Mouse (Mus musculus) 416B (cell line): ENCODE results near the gene Cacnb2.

Experiments
- DNase-seq: peaks from one replicate; pipeline ENCODE4 v3.0.0; 2011; ENCODE audit warnings: low read depth

Cacnb2 gene

DNA sequence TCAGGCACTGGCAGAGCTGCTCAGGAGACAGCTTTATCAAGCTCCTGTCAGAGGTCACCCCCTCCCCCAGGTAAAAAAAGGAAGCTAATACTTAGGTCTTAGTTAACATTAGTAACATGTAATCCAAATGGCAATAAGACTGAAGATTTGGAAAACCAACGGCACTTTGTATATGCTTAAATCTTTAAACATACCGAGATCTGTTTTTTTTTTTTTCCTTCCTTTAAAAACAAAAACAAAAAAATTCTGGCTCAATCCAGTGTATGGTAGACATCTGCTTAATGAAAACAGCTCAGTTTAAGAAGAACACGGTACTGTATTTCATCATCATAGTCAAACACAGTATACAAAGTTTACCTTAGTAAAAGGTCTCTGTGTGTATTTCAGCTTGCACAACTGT lies at the start of gene Cacnb2:
Gene Cacnb2 (plus strand): TSS at position 301 of the 400 bp plus-strand sequence.
- no peak for DNase-seq

- DNase-seq: no peak
These were observed 34.9 kb upstream of the Cacnb2 start for GRCm38 (mm10) chr2:14568020-14568419.

DNA sequence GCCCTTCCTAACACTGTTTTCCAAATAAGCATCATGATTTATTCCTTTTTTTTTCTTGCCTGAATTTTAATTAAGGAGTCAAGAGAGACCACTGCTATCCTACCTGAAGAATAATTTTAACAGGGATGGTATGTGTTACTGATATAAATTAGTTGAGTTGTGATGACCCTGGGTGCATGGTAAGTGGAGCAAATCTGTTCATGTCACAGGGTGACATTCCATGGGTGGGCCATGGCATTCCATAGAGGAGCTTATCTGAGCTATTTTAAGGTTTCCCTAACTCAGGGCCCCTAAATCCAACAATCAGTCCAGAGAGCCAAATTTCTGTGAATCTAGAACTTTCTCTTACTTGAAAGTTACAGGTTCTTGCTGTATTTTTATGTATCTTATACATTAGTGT lies 31.6 kb upstream of the Cacnb2 start:
- DNase-seq: no peak

- DNase-seq: peak; percentile 35
These were observed 13.3 kb upstream of the Cacnb2 start for GRCm38 (mm10) chr2:14589541-14589940.

GRCm38 (mm10) chr2:14597909-14598563 lies 4.9 kb upstream of the Cacnb2 start:
- no peak for DNase-seq

DNA sequence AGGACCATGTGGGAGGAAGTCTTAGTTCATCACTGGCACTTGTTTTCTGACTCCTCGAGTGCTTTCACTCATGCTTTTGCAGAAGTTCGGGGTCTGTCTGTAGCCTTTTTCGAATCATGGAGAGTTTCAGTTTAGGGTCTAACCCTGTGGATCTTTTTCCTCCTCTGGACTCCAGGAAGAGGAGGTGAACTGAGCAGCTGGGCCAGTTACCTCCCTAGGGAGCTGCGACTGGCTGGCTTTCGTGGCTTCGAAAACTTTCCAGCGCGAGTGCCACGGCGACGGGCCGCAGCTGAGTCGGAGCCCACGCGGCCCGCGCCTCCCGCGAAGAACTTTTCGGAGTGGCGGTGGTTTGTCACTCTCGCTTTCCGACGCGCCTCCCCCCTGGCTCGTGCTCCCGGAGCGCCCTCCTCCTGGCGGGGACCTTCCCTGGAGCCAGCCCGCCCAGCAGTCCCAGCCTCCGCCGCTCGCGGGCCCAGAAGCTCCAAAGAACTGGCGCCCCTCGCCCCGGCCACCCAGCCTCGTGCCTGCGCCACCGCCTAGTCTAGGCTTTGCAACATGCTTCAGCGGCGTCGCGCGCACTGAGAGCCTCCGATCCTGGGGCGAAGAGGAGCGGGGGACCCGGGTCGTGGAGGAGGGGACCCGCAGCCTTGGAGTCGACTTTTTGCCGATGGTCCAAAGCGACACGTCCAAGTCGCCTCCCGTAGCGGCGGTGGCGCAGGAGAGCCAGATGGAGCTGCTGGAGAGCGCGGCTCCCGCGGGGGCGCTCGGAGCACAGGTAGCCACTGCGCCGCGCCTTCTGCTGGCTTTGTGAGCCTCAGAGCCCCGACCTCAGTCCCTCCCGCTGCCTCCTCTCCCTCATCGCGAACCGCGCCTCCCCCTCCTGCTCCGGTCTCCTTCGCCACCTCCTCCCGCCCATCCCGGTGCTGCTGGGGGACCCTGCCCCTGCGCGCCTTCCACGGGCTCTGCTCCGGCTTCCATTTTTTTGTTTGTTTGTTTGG lies 1.2 kb downstream of the Cacnb2 start:
- no peak for DNase-seq

GRCm38 (mm10) chr2:14604791-14605190 lies 1.9 kb downstream of the Cacnb2 start:
- DNase-seq: no peak

- no peak for DNase-seq
These were observed 2.3 kb downstream of the Cacnb2 start for GRCm38 (mm10) chr2:14605207-14605606.

DNA sequence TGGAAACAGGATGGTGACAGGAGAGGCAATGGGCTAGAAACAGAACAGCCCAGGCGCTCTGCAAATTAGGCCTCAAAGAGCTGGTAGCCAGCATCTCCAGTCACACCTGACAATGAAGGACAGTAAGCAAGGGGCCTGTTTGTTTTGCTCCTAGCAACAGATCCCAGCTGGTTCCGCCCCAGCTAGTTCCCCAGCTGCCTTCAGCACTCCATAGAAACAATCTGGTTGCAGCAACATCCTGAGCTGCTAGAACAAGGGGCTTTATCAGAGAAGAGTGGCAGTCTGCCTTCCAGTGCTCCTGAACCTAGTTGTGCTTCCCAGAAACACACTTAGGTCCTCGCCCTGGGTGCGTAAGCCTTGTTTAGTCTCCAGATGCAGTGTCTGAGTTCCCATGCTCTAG lies 5.7 kb downstream of the Cacnb2 start:
- no peak for DNase-seq

DNA sequence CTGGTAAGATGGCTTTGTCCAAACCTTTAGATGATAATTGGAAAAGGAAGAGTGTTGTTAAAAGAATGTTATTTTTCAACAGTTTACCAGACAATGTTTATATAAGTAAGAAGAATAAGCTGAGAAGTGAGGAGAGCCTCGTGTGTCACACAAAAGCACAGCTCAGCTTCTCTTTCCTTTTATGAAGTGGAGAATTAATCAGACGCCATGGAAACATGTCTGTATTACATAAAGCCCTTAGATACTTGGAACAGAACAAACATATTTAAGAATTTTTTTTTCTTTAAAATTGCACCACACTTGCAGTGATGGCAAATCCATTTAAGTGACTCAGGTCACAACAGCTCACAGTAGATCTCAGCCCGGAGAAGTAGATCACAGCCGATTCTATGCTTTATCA lies 9.8 kb downstream of the Cacnb2 start:
- no peak for DNase-seq

- no peak for DNase-seq
These were observed 13.5 kb downstream of the Cacnb2 start for GRCm38 (mm10) chr2:14616361-14616760.

- peak; percentile 1 for DNase-seq
These were observed 17.4 kb downstream of the Cacnb2 start for GRCm38 (mm10) chr2:14620120-14620853.

- DNase-seq: no peak
These were observed 18.0 kb downstream of the Cacnb2 start for GRCm38 (mm10) chr2:14620891-14621290.

DNA sequence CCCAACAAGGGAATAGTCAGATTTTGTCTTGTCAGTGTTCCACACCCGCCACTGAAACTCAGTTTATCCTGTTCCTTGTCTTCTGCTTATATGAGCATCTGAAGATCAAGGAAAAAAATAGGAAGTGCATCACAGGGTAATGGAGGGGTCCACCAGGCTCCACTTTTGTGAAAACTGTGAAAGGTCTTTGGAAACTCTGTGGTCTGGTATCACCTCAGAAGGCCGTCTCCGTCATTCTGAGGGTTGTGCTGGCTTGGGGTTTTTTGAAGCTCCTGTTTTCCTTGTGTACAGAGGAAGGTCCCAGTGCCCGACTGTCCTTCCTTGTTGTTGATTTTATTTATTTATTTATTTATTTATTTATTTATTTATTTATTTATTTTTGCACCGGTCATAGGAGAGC lies 20.9 kb downstream of the Cacnb2 start:
- DNase-seq: no peak

DNA sequence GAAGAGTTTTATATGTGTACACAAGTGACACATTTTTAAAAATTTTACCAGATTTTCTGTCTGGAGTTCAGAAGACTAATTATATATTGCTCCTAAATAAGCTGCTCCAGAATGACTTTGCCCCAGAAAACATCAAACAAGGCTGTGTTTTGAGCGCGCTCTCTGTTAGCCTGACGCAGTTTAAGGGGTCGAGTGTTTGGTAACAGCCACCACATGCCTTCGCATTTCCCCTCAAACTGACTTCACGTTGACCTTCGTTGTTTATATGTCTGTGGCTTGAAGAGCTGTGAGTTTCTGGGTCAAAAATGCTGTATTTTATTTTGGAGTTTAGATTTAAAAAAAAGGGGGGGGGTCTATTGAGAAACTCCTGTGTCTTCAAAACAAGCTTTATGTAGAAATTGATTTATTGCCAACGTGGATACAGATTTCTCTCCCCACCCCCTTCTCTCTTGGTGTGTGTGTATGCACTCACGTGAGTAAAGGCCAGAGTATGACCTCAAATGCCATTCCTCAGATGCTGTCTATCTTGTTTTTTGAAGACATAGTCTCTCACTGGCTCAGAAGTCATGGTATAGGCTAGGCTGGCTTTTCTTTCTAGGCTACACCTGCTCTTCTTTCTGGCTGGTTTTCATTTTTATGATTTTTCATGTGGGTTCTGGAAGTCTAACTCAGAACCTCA lies 27.1 kb downstream of the Cacnb2 start:
- DNase-seq: no peak

- DNase-seq: peak; percentile 87
These were observed 28.7 kb downstream of the Cacnb2 start for GRCm38 (mm10) chr2:14631590-14631989.

- peak; percentile 10 for DNase-seq
These were observed 30.3 kb downstream of the Cacnb2 start for GRCm38 (mm10) chr2:14633202-14633601.

DNA sequence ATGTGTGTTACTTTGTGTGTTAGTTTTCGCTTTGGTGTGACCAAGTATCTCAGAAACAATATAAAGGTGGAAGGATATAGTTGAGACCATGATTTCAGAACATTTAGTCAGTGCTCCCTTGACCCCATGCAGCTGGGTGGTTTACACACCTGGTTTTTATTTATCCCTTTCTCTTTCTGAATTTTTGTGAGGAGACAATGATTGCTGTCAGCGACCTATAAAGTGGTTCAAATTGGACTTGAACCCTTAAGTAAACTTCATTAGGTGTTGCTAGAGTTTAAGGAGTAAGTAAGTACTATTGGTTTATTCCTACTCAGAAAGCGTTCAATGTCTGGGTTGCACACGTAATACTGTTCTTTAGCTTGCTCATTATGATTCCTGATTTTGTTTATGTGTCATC lies 36.4 kb downstream of the Cacnb2 start:
- DNase-seq: no peak

GRCm38 (mm10) chr2:14639877-14640276 lies 37.0 kb downstream of the Cacnb2 start:
- DNase-seq: no peak

DNA sequence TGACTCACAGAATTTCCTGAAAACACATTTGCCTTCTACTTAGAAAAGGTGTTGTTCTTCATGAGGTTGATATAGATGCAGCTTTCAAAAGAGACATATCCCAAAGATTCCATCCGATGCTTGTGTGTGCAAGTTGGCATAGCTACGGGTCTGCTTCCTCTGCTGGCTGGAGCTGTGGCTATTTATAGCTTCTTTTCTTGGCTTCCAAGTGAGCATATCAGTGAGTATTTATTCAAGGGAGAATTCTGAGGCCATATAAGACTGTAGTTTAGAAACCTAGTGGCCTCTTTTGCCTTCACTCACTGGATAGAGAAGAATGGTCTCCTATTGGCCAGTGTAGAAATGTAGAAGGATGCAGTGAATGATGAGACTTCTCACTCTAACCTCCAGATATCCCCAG lies 38.2 kb downstream of the Cacnb2 start:
- DNase-seq: no peak

- no peak for DNase-seq
These were observed 48.4 kb downstream of the Cacnb2 start for GRCm38 (mm10) chr2:14651268-14651667.

GRCm38 (mm10) chr2:14656673-14657072 lies 53.8 kb downstream of the Cacnb2 start:
- DNase-seq: no peak
